Mouse (Mus musculus): ENCODE measurements around the gene Atp2c1. TPM values are rescaled to one million over a fixed set of nuclear protein-coding genes. Genes with fewer than 3 reads are reported as not detected.

Atp2c1 gene
- polyA plus RNA-seq, 1 experiment from 2014 or later = 34.1 TPM

DNA sequence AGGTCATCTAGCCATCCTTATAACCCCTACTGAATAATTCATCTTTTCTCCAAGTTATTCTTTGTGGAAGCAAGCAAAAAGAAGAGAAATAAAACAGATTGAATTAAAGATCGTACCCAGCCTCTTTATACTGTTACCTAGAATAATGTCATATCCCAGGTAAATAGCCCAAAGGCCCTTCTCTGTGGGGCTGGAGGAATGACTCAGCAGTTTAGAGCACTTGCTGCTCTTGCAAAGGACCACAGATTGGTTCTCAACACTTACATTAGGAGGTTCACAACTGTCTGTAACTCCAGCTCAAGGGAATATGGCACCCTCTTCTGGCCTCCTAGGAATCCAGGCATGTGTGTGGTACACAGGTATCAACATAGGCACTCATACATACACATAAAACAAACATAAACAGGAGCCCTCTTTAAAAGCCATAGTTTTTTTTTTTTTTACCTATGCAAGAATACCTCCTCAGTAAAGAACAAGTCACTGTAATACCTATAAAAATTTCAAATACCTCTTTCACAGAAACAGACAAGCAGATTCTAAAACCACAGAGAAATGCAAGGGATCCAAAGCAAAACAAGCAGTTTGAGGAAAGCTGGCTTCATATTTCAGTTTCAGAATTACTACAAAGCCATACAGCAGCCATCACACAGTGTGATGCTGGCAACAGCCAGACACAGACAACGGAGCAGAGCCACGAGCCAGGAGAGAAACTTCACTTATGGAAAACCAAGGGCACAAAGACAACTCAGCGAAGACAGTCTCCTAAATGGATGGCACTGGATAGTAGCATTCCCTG is 44.2 kb downstream of the Atp2c1 start:
- H3K4me2 ChIP-seq = no peak overlapping the region
- WGBS (ENCODE audit: insufficient replicate concordance) = 81% methylated on average over 4 of the region's 4 CpGs
- H3K9me3 ChIP-seq (replicated peaks) = no peaks in the 10 kb centered on the region
- H3K4me1 ChIP-seq = peaks cover 65% of the 10 kb centered on the region
- no peak overlapping the region for H3K4me3 ChIP-seq
- no peak overlapping the region for H3K27ac ChIP-seq
- no peaks in the 10 kb centered on the region for H3K27me3 ChIP-seq (replicated peaks)
- 0 out of 2 replicates have a peak, but pooled peaks cover 2% of the 10 kb centered on the region for H3K36me3 ChIP-seq
- H3K9ac ChIP-seq = no peak overlapping the region
- no peak for ATAC-seq

DNA sequence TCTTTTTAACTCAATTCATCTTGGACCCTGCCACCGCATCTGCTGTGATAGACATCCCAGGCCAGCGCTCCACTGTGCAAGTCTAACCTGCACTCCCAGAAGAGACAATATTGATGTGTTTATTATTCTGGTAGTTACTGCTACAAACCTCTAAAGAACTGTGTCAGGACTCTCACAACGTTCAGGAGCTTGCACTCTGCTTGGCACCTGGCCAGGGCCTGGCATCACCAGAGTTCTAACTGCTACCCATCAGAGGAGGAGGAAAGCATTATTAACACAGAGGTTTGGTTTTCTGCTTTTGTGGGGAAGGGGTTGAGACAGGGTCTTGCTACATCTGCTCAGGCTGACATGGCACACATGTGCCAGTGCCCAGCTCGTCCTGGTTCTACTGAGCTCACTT is 45.0 kb downstream of the Atp2c1 start:
- 73% methylated on average over 4 of the region's 4 CpGs for WGBS (ENCODE audit: insufficient replicate concordance)
- Histone ChIP-seq H3K27me3 (replicated peaks) (no peaks in the 10 kb centered on the region), H3K27ac (no peak overlapping the region), H3K36me3 (peaks cover 2% of the 10 kb centered on the region; the same call in 1 of the 2 replicates), H3K9ac (no peak overlapping the region), H3K4me2 (no peak overlapping the region), H3K4me1 (peaks cover 65% of the 10 kb centered on the region), H3K9me3 (replicated peaks) (no peaks in the 10 kb centered on the region), H3K4me3 (no peak overlapping the region)
- ATAC-seq = no peak

DNA sequence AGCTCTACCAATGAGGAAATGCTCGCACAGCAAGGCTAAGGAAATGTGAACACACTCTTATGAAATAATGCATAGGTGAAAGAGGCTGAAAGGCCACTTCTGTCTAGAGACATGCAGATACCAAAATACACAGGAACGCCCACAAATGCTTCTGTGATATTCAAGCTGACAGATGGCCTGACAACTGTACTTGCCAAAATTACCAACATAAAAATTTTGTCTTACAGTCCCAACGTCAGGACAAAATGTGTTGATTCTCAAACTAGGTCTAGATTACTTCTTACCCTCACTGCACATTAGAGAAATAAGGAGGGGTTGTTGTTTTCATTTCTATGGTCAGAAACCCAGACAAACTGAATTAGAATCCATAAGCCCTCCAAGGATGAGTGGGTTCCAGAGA is 51.0 kb downstream of the Atp2c1 start:
- Histone ChIP-seq H3K36me3 (no peaks in the 10 kb centered on the region; the same call in 1 of the 2 replicates), H3K4me3 (no peak overlapping the region), H3K9ac (no peak overlapping the region), H3K4me2 (no peak overlapping the region), H3K27ac (no peak overlapping the region), H3K9me3 (replicated peaks) (no peaks in the 10 kb centered on the region), H3K27me3 (replicated peaks) (no peaks in the 10 kb centered on the region), H3K4me1 (peaks cover 23% of the 10 kb centered on the region)
- ATAC-seq = no peak
- WGBS (ENCODE audit: insufficient replicate concordance) = 66% methylated on average over 3 of the region's 3 CpGs

DNA sequence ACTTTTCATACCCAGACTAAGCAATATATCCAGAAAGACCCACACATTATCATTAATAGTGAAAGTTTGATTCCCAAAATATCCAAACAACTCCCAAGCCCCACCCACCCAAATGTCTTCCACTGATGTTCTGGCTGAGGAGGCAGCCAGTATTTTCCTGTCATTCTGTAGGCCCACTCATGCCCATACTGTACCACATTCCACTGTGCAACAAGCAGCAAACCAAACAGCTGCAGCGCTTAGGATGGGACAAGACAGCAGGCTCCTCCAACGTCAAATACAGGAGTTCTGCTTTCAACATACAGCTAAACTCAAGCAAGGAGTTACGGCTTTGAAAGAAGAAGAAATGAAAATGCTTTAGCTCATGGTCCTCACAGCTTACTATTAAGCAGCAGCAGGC is 52.2 kb downstream of the Atp2c1 start:
- ATAC-seq = no peak
- Histone ChIP-seq H3K27me3 (replicated peaks) (no peaks in the 10 kb centered on the region), H3K27ac (no peak overlapping the region), H3K9ac (no peak overlapping the region), H3K4me2 (no peak overlapping the region), H3K9me3 (replicated peaks) (no peaks in the 10 kb centered on the region), H3K4me1 (peaks cover 11% of the 10 kb centered on the region), H3K4me3 (no peak overlapping the region), H3K36me3 (peaks cover under 1% of the 10 kb centered on the region)
- WGBS (ENCODE audit: insufficient replicate concordance) = 73% methylated on average over 3 of the region's 3 CpGs

DNA sequence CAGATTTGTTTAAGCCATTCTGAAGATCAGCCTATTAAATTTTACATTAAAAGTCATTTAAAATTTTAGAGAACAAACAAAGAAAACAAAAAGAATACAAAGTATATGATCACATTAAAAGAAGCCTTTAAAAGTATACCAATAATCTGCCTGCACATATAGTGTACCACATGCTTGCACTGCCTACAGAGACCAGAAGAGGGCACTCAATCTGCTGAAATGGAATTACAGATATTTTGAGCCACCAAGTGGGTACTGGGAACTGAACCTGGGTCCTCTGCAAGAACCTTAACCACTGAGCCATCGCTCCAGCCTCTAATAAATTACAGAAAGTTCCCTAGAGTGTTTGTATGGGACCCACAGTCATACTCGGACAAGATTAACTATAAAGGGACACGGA is 59.3 kb downstream of the Atp2c1 start:
- ATAC-seq = no peak
- Histone ChIP-seq H3K36me3 (peaks cover 36% of the 10 kb centered on the region), H3K27ac (no peak overlapping the region), H3K4me3 (no peak overlapping the region), H3K9me3 (replicated peaks) (peaks cover 5% of the 10 kb centered on the region), H3K4me1 (no peaks in the 10 kb centered on the region), H3K4me2 (no peak overlapping the region), H3K9ac (no peak overlapping the region), H3K27me3 (replicated peaks) (no peaks in the 10 kb centered on the region)
- WGBS (ENCODE audit: insufficient replicate concordance) = 86% methylated on average over 3 of the region's 3 CpGs

DNA sequence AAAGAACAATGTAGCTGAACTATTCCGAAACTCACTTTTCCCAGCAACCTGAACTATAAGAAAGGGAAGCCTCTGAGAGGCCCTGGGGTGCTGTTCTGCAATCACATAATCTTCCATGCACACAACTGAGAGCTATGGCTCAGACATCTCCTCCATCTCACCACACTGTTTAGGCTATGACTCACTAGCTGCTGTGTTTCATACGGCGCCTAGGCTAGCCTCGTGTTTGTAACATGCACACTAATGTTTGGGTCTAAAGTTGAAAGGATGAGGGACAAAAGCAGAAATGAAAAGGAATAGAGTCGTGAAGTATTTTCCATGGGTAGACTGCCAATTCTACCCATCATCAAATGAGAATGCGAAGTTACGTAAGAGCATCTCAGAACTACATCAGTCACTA is 65.6 kb downstream of the Atp2c1 start:
- Histone ChIP-seq H3K27me3 (replicated peaks) (no peaks in the 10 kb centered on the region), H3K36me3 (peaks cover 45% of the 10 kb centered on the region), H3K4me2 (no peak overlapping the region), H3K9me3 (replicated peaks) (no peaks in the 10 kb centered on the region), H3K27ac (no peak overlapping the region), H3K4me3 (no peak overlapping the region), H3K9ac (no peak overlapping the region), H3K4me1 (no peaks in the 10 kb centered on the region)
- 85% methylated on average over 7 of the region's 7 CpGs for WGBS (ENCODE audit: insufficient replicate concordance)
- no peak for ATAC-seq

DNA sequence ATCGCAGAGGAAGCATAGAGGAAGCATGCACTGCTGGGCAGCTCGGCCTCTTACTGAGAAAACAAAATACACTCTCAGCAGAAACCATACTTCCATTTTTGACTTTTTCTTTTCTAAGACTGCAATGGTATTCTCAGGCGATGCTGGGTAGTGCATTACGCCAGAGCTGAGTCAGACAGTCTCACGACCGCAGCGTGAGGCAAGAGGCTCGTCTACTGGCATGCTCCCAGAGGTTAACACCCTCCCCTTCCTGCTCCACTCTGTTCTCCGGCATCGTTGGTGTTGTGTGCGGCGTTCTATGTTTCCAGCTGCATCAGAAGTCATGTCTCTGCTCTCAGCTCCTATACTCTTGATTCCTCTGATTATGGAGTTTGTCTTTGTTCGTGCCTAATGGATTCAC is 68.1 kb downstream of the Atp2c1 start:
- no peaks in the 10 kb centered on the region for H3K9me3 ChIP-seq (replicated peaks)
- H3K4me3 ChIP-seq = no peak overlapping the region
- H3K27me3 ChIP-seq (replicated peaks) = no peaks in the 10 kb centered on the region
- 81% methylated on average over 13 of the region's 13 CpGs for WGBS (ENCODE audit: insufficient replicate concordance)
- no peak for ATAC-seq
- H3K4me1 ChIP-seq = no peaks in the 10 kb centered on the region
- no peak overlapping the region for H3K27ac ChIP-seq
- H3K4me2 ChIP-seq = no peak overlapping the region
- no peak overlapping the region for H3K9ac ChIP-seq
- H3K36me3 ChIP-seq = peaks cover 48% of the 10 kb centered on the region

DNA sequence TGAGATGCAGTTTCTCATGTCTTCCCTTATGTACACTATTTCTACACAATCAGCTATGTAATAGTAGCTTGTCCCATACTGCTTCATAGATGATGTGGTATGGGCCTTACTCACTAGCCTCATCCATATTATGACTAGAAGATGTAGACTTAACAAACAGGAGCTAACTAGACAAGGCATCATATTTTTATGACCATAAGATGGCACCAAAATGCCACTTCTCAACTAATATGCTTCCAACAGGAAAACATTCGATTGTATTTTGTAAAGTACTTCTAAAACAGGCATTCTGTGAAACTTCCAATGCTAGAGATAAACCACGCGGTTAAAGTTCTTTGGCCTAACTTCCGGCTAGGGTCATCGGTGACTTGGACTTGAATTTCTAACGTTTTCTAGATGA is 118.6 kb downstream of the Atp2c1 start:
- Histone ChIP-seq H3K9me3 (replicated peaks) (no peaks in the 10 kb centered on the region), H3K36me3 (peaks cover 47% of the 10 kb centered on the region), H3K4me1 (no peaks in the 10 kb centered on the region), H3K4me3 (no peak overlapping the region), H3K27me3 (replicated peaks) (no peaks in the 10 kb centered on the region), H3K4me2 (no peak overlapping the region), H3K27ac (no peak overlapping the region), H3K9ac (no peak overlapping the region)
- ATAC-seq = no peak
- 87% methylated on average over 6 of the region's 6 CpGs for WGBS (ENCODE audit: insufficient replicate concordance)

DNA sequence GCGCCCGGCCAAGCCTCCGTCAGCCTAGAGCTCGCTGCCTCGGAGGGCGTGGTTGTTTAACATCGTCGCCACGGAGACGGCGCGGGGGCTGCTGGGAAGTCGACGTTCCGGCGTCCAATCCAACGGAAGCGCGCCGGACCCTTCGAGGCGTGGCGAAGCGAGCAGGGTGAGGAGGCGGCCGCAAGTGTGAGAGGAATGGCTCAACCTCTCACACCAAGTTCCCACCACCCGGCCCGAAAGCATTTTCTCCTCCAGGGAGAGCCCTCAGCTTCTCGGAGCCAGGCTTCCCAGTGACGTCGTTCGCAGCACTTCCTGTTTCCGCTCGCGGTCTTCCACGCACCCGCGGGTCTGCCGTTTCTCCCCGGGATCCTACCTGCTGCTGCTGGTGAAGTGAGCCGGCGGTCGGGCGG is 131.9 kb downstream of the Atp2c1 start, which contains the start of the genes Aste1 and Nek11:
Gene Aste1 (plus strand): TSS at position 175 of the 410 bp plus-strand sequence.
Gene Nek11 (minus strand): TSS at position 307 of the 410 bp plus-strand sequence.
- Histone ChIP-seq H3K4me2 (peak within 1 kb of the TSS; percentile 78), H3K27ac (peak within 1 kb of the TSS; percentile 96), H3K27me3 (replicated peaks) (no peaks in the 10 kb centered on the region), H3K4me1 (peaks cover 38% of the 10 kb centered on the region), H3K9me3 (replicated peaks) (no peaks in the 10 kb centered on the region), H3K36me3 (peaks cover 21% of the 10 kb centered on the region), H3K9ac (peak within 1 kb of the TSS; percentile 80), H3K4me3 (peak within 1 kb of the TSS; percentile 76)
- WGBS (ENCODE audit: insufficient replicate concordance) = under 1% methylated on average over 44 of the region's 44 CpGs
- peak; percentile 99 for ATAC-seq

DNA sequence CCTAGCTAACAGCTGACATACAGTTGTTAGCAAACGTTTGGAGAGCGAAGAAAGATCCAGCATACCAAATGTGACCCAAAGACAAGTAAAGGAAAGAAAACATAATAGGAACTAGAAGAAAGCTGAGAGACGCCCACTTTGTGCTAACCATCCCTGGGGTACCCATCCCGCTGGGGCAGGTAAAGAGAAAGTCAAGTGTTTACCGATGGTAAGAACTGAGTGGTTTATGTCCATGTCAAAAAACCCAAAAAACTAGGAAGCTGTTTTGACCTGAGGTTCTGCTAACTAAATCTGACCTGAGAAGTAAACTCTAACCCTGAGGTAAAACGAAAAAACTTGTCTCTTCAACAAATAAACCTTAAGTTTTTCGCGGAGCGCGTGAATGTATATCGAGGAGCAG is 132.4 kb downstream of the Atp2c1 start:
- H3K27ac ChIP-seq = no peak overlapping the region
- no peak for ATAC-seq
- peak overlapping the region; percentile 76 for H3K4me3 ChIP-seq
- H3K9ac ChIP-seq = peak overlapping the region; percentile 80; the same call in 1 of the 2 replicates
- WGBS (ENCODE audit: insufficient replicate concordance) = 14% methylated on average over 11 of the region's 11 CpGs
- H3K9me3 ChIP-seq (replicated peaks) = no peaks in the 10 kb centered on the region
- peaks cover 38% of the 10 kb centered on the region for H3K4me1 ChIP-seq
- peaks cover 21% of the 10 kb centered on the region for H3K36me3 ChIP-seq
- no peaks in the 10 kb centered on the region for H3K27me3 ChIP-seq (replicated peaks)
- peak overlapping the region; percentile 78 for H3K4me2 ChIP-seq

DNA sequence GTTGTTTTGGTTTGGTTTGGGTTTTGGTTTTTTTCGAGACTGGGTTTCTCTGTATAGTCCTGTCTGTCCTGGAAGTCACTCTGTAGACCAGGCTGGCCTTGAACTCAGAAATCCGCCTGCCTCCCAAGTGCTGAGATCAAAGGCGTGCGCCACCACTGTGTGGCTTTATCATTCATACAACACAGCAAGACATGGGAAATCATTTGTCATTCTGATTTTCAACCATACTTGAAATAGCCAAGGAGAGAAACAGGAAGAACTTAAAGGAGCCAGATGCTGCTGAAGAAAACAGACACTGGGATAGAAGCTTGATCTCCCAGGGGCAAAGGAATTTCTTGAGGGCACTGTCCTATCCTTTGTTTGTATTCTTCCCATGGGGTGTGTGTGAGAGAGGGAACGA is 136.5 kb downstream of the Atp2c1 start:
- no peak for ATAC-seq
- Histone ChIP-seq H3K27ac (no peak overlapping the region), H3K4me1 (peaks cover 7% of the 10 kb centered on the region), H3K9me3 (replicated peaks) (no peaks in the 10 kb centered on the region), H3K36me3 (no peaks in the 10 kb centered on the region), H3K9ac (no peak overlapping the region), H3K4me3 (no peak overlapping the region), H3K4me2 (no peak overlapping the region), H3K27me3 (replicated peaks) (no peaks in the 10 kb centered on the region)
- 59% methylated on average over 4 of the region's 5 CpGs for WGBS (ENCODE audit: insufficient replicate concordance)

DNA sequence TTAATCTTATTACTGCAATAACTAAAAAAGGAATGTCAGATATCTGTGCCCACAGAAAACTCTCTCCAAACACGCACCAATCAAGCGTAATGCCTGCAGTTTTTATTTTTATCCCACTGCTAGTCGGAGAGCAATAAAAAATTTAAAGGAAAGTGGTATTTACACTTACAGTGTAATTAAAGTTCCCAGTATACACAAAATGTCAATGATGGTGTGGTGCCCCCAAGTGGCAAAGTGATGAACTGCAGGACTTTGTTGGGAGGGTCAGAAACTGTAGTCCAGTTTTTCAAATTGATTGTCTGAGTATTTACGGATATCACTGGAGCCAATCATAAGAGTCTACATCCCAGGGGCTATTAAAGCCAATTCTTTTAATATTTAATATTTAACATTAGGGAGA is 137.8 kb downstream of the Atp2c1 start:
- no peaks in the 10 kb centered on the region for H3K9me3 ChIP-seq (replicated peaks)
- H3K9ac ChIP-seq = no peak overlapping the region
- no peak overlapping the region for H3K4me2 ChIP-seq
- H3K4me1 ChIP-seq = no peaks in the 10 kb centered on the region
- no peak overlapping the region for H3K27ac ChIP-seq
- WGBS (ENCODE audit: insufficient replicate concordance) = 13% methylated on average over 4 of the region's 4 CpGs
- H3K36me3 ChIP-seq = no peaks in the 10 kb centered on the region
- H3K27me3 ChIP-seq (replicated peaks) = no peaks in the 10 kb centered on the region
- no peak overlapping the region for H3K4me3 ChIP-seq
- no peak for ATAC-seq
